Mouse (Mus musculus): ENCODE data around the gene Tnfrsf11a. TPM values are rescaled to one million over a fixed set of nuclear protein-coding genes. Genes with fewer than 3 reads are reported as not detected.

Tnfrsf11a gene
- polyA plus RNA-seq, 1 experiment from 2014 or later = 0.34 TPM

Other genes starting within 250 kb of the Tnfrsf11a start
- 15.4 and 15.6 TPM in 2 replicates for gene Pign, start 117.0 kb upstream of the Tnfrsf11a start, polyA plus RNA-seq (2014; fragmentation: Nextera tagmentation; extraction: Ambion mirVana)
- gene Relch, start 116.9 kb upstream of the Tnfrsf11a start, polyA plus RNA-seq (2014; fragmentation: Nextera tagmentation; extraction: Ambion mirVana) = 17.8 and 20.8 TPM in 2 replicates
- 2.3 and 2.6 TPM in 2 replicates for gene Zcchc2, start 209.7 kb downstream of the Tnfrsf11a start, polyA plus RNA-seq (2014; fragmentation: Nextera tagmentation; extraction: Ambion mirVana)

All from heart, embryonic 14.5 days (tissue).